Mouse (Mus musculus): Measurements from ENCODE around the gene Chrna5.

Chrna5 gene

DNA sequence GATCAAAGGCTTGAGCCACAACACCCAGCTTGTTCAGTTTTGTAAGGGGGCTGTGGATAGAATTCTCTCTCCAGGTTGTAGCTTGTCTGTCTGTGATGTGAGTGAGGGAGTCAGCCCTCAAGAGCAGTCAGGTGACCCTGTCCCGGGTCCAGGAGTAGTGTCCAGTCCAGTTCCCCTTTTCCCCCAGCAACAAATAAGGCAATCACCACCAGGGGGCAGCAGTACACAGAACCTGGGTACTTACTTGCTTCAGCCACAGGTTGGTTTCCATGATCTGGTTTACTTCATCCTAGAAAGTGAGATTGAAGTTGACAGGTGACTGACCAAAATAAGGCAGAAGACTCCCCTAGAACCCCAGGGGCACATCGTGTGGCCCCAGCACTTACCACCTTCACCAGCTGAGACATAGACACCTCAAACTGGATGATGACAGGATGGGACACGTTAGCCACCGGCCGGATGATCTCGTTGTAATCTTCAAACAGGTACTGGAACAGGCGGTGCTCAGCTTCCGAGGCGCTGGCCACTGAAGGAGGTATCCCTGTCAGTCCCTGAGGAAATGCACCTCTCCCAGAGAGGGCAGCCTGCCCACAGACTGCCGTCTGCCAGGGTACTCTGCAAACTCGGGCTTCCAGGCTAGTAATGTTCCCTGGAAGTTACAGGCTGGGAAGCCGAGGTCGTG is 43.4 kb downstream of the Chrna5 start:
- peak; percentile 43 to 84 for DNase-seq

DNA sequence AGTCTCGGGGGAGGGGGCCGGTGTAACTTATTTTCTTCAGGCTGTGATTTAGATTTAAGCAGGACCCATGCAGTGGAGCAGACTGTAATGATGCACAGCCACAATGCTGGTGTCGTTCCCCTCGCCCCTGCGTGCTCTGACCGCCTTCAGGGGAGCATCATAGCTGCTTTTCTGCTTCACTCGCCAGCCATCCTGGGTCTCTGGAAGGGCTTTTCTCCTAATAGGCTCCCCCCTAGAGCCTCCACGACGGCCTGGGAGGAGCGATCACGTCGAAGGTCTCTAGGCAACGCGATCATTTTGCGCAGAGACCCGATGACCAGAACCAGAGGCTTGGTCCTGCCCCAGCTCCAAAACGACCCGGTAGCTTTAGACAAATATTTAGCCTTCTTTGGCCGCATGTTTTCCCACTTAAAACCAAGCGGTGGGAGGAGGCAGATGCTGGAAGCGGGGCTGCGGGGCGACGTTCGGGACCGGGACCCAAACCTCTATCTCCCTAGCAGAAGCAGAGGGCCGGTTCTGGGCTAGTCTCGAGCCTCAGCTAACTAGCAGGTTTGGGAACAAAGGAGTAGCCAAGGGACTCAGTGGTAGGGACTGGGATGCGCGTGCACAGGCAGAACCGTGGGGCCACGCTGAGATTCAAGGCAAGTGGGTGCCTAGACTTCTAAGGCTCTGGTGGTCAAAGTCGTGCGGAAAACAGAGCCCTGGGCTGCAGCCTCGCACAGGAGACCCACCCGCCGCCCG is 45.0 kb downstream of the Chrna5 start:
- no peak for DNase-seq

DNA sequence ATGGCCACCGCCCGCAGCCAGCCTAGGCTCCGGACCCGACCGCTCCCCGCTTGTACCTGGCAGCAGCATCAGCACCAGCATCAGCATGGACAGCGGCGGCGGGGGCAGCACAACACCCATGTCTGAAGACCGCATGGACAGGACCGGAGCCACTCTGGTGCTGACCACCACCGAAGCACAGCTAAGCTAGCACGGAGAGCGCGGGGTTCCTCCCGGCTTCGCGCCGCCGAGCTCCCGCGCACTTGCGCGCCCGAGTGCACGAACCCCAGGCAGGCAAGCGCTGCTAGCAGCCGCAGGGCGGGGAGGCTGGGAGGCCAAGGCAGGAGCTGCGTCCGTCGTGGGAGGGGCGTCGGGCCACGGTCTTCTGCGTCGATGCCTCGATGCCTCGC is 45.6 kb downstream of the Chrna5 start, which contains the start of gene Chrna3:
Gene Chrna3, minus strand, starts transcription at position 288 of the 389 bp plus-strand sequence.
- no peak for DNase-seq

DNA sequence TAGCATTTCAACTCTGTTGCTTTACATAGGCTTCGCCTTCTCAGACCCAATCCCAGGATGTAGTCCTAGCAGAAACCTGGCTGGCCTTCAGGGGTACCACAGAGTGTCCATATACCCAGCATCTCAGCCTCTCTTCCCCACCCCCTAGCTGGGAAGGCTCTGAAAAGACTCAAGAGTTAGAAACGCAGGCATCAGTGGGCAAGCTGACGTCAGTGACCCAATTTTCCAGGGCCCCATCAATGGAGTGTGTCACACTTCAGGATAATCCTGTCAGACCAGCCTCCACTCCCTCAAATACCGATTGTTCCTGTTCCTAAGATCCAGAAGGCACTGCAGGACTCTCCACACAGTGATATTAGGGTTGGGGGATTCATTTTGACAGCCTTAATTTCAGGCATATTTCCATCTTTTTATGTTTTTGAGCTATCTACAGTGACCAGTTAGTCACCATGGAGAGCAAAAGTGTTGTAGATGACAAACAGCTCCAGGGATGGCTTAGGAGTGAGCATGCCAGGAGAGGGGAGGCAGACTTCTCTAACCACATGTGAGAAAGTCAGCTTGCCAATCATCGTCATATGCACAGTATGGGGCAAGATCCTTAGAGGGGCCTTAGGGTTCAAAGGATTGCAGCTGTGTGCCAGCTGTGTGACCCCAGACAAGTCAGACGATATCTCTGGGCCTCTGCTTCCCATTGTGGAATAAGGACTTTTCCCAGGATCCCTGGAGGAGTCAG is 50.9 kb downstream of the Chrna5 start:
- no peak for DNase-seq

DNA sequence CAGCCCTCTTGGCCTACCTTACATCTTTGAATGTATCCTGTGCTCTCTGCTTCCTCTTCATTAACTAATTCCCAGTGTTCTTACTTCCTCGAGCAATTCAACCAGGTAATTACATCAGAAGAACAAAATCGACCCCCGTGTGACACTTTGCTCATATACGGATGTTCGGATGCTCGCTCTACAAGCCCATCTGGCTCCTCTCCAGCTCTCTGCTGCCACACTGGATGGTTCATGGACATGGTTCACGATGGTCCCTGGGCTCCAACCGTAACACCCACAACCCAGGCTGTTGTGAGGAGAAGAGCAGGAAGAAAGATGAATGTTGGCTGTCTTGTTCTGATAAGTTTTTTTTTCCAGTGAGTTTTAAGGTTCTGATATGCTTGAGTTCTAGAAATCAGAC is 58.3 kb downstream of the Chrna5 start:
- DNase-seq, result no peak

DNA sequence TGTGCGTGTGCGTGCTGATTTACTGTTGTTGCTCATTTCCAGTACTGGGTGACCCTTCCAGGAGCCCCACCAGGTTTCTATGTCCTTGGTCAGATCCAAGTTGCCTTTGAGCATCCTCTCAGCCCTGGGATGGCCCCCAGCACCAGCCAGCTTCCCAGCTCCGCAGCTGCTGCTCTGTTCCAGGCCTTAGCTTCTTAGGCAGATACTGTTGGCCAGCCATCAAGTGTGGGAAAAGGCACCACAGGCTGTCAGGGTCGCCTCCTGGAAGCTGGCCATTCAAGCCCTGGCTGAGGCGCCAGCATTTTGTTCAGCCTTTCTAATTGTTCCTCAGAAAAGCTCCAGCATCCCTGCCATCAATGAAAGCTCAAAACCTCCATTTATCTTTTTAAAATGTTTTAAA is 59.3 kb downstream of the Chrna5 start:
- no peak for DNase-seq

DNA sequence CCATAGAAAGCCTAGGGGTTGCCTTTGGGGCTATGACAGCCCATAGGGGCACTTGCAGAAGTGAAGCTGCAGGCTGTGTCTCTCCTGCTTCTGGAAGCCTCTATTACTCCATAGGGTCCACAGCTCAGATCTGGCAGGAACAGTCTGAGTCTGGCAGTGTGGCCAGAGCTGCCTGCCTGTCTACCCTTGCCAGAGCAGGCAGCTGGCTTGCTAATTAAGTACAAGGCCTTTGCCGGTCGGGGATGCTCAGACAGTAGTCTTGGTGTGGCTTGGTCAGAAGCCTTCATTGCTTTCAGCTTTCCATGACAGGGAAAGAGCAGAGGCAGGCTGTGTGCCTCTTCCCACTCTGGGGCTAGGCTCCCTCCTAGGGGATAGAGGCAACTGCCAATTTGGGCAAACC is 60.7 kb downstream of the Chrna5 start:
- DNase-seq, result no peak

DNA sequence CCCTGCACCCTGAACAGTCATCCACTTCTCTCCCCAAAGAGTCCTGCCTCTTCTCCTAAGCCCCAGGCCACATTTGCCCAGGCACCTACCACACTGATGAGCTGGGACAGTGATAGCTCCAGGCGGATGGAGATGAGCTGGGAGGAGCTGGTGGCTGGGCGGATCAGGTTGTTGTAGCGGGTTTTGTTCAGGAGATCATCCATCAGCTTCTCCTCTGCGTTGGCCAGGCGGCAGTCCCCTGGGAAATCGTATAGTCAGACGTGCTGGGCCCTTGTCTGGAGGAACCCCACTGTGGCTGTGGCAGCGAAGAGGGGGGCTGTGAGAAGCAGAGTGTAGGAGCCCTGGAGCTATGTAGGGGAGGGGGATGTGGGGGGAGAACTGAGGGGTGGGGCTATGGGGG is 63.0 kb downstream of the Chrna5 start:
- DNase-seq, result no peak

DNA sequence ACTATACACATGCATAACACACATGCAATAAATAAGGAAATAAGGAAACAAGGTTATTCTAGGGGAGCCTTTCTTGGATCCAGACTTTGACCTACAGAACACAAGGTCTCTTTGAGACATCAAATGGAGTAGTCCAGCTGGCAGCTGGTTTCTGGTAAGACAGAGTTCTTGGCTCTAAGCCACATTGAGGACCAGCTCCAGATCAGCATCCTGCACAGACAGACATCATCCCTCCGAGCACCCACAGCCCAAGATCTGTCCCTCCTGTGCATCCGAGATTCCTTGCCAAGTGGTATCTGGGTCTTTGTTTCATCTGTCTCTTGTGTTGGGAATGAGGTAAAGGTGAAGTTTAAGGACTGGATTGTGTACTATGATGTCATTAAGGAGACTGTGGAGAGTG is 64.3 kb downstream of the Chrna5 start:
- no peak for DNase-seq

DNA sequence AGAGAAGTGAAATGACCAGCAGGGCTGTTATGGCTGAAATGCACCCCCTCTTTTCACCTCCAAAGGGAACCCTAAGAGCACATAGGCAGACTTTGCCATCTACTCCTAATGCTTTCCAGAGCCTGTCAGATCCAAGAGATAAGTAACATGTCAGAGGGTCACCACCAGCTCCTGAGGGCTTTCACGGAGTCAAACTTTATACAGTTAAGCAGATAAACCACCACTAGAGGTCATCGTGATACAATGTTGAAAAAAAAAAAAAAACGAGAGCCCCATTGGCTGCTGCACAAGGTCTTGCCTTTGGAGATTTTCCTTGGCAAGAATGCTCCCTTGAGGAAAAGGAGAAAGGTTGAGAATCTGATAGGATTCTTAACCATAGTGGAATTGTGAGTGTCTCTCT is 66.1 kb downstream of the Chrna5 start:
- no peak for DNase-seq

DNA sequence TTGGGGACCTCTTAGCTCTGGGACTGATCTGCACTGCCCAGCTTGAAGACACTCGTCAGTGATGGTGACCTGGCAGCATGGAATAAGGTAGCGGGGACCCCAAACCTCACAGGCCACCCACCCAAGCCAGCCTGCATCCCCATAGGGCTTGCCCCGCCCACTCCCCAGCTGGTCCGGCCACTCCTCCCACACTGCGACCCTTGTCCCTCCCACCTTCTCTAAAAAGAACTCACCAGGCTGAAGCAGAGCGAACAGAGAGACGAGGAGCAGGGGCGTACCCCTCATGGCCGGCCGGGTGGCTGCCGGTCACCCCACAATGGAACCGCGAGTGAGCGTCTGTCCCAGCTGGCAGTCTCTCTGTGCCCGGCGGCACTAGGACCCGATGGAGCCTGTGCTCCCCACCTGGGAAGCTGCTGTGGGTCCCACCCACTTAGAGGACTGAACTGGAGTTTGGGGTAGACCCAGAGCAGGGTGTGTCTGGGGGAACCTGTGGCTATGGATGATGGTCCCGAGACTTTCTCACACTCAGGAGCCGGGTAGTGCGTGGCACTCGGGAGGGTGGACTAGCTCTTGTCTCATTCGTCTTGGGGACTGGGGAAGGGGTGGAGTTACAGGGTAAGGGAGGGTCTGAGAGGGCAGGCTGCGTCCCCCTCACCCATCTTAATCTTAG is 67.7 kb downstream of the Chrna5 start, which contains the start of gene Chrnb4:
Gene Chrnb4, minus strand, starts transcription at position 569 of the 670 bp plus-strand sequence.
- DNase-seq, result no peak

DNA sequence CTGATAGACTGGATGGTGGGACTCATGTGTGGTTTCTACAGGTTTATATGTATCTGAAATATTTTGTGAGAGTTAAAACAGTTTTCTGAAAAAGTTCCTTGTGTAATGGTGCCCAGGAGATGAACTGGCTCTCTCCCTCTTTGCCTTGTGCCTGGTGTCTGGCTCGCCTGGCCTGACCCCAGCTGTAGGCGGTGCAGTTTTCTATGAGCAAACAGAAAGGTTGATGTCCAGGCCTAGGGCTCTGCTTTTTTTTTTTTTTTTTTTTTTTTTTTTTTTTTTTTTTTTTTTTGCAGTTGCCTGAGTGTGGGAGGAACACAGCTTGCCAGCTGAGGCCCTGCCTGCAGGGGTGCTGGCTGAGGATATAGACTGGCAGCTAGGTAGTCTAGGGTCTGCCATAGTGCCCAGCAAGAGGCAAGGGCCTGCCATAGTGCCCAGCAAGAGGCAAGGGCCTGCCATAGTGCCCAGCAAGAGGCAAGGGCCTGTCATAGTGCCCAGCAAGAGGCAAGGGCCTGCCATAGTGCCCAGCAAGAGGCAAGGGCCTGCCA is 74.8 kb downstream of the Chrna5 start:
- DNase-seq, result peak in 1 of 2 experiments; percentile 18
